Mouse (Mus musculus) adipose tissue, adult 10 weeks (tissue): ENCODE data around the gene Psg21. TPM values are rescaled to one million over a fixed set of nuclear protein-coding genes. Genes with fewer than 3 reads are reported as not detected.

Source experiments
- polyA plus RNA-seq: library from polyadenylated mRNA; stranded (reverse); fragments of 350-450 nt; fragmentation: Illumina TruSeq; extraction: RNeasy Lipid Tissue Mini Kit (QIAGEN cat#74804); gene quantifications from one replicate; pipeline ENCODE4 v1.2.3, GENCODE M21; 2014; ENCODE audit warnings: low read depth, low replicate concordance

The Psg21 gene
- not detected for polyA plus RNA-seq

DNA sequence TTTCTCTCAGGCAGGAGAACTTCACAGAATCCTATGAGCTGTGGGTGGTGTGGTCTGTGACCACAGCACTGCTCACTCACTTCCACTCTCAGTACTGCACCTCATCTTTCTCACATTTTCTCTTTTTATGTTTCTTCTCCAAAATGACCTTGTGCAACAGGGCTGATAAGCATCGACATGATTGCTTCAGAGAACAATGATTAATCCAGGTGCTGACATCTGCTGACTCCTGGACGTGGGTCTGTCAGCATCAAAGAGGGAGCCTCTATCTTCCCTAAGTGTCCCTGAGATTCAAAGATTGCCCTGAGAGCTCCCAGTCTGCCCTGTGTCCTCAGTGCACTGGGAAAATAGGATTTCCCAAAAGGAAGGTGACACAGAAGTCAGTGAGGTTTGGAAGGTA lies at the start of gene Psg21:
Gene Psg21 (minus strand): TSS at position 101 of the 400 bp plus-strand sequence.

DNA sequence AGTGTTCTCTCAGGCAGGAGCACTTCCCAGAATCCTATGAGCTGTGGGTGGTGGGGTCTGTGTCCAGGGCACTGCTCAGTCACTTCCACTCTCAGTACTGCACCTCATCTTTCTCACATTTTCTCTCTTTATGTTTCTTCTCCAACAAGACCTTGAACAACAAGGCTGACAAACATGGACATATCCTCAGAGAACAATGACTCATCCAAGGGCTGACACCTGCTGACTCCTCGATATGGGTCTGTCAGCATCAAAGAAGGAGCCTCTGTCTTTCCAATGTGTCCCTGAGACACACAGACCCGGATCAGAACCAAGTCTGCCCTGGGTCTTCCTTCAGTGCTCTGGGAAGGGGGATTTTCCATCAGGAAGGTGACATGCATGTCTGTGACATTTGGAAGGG lies 29.6 kb upstream of the Psg21 start, which contains the start of gene Psg20:
Gene Psg20 (minus strand): TSS at position 101 of the 400 bp plus-strand sequence.

DNA sequence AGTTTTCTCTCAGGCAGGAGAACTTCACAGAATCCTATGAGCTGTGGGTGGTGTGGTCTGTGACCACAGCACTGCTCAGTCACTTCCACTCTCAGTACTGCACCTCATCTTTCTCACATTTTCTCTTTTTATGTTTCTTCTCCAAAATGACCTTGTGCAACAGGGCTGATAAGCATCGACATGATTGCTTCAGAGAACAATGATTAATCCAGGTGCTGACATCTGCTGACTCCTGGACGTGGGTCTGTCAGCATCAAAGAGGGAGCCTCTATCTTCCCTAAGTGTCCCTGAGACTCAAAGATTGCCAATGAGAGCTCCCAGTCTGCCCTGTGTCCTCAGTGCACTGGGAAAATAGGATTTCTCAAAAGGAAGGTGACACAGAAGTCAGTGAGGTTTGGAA lies 40.1 kb downstream of the Psg21 start, which contains the start of gene Psg23:
Gene Psg23 (minus strand): TSS at position 101 of the 400 bp plus-strand sequence.

Other genes starting within 250 kb of the Psg21 start
- not detected for gene Psg28, start 224.7 kb downstream of the Psg21 start, polyA plus RNA-seq
- gene Psg26, start 172.5 kb downstream of the Psg21 start, polyA plus RNA-seq: not detected
- gene Psg25, start 124.5 kb downstream of the Psg21 start, polyA plus RNA-seq: not detected
- gene Psg27, start 89.4 kb downstream of the Psg21 start, polyA plus RNA-seq: not detected
- gene Psg23, start 40.2 kb downstream of the Psg21 start, polyA plus RNA-seq: not detected
- not detected for gene Psg20, start 29.5 kb upstream of the Psg21 start, polyA plus RNA-seq
- gene Psg22, start 61.4 kb upstream of the Psg21 start, polyA plus RNA-seq: not detected
- not detected for gene Psg19, start 141.8 kb upstream of the Psg21 start, polyA plus RNA-seq
- gene Psg17, start 164.9 kb upstream of the Psg21 start, polyA plus RNA-seq: not detected
- gene Mill2, start 183.2 kb upstream of the Psg21 start, polyA plus RNA-seq: 11.0 TPM
- gene Pglyrp1, start 214.6 kb upstream of the Psg21 start, polyA plus RNA-seq: 3.0 TPM